Mouse (Mus musculus) spleen, adult 2 months (tissue): Measurements from ENCODE around the gene D630003M21Rik. TPM values are rescaled to one million over a fixed set of nuclear protein-coding genes. Genes with fewer than 3 reads are reported as not detected.

Source experiments
- DNase-seq, 2 experiments: peaks; one replicate each; pipeline versions ENCODE4 v3.0.0 to v3.0.0-alpha.2; 2012 to 2021; ENCODE audit warnings: low spot score in 2 of 2, low read depth in 1 of 2
- H3K27ac ChIP-seq: fragments of 200-500 bp; 2 replicates; pipeline ENCODE4 v1.5.1; 2012; ENCODE audit warnings: low read length, inconsistent platforms; ENCODE audit not compliant: insufficient read depth
- H3K27me3 ChIP-seq: fragments of 200-500 bp; 2 replicates; pipeline ENCODE4 v1.6.1; 2012; ENCODE audit warnings: mild to moderate bottlenecking, moderate library complexity, low read length, inconsistent platforms; ENCODE audit not compliant: control insufficient read depth, insufficient read depth
- H3K36me3 ChIP-seq: fragments of 200-500 bp; 2 replicates; pipeline ENCODE4 v1.6.1; 2012; ENCODE audit warnings: mild to moderate bottlenecking, low read length, inconsistent platforms; ENCODE audit not compliant: control insufficient read depth, insufficient read depth
- H3K4me1 ChIP-seq: fragments of 200-500 bp; 2 replicates; pipeline ENCODE4 v1.6.1; 2011; ENCODE audit warnings: inconsistent platforms; ENCODE audit not compliant: control insufficient read depth, insufficient read depth, insufficient read length
- H3K4me3 ChIP-seq: fragments of 200-500 bp; 2 replicates; pipeline ENCODE4 v1.5.1; 2011; ENCODE audit warnings: mild to moderate bottlenecking, inconsistent platforms; ENCODE audit not compliant: insufficient read depth, insufficient read length; ENCODE audit errors: extremely low read depth
- CTCF ChIP-seq: fragments of 200-500 bp; IDR thresholded peaks from 2 replicates; pipeline ENCODE4 v1.5.1; 2011; ENCODE audit warnings: mild to moderate bottlenecking, inconsistent platforms; ENCODE audit not compliant: insufficient read depth, insufficient read length, insufficient replicate concordance; ENCODE audit errors: extremely low read depth
- POLR2A ChIP-seq: fragments of 200-500 bp; IDR thresholded peaks from 2 replicates; pipeline ENCODE4 v1.6.1; 2011; ENCODE audit warnings: low read depth, low read length, inconsistent platforms
- WGBS: fragments of 180-500 bp; shearing (Covaris S2); methylation state at CpG from one replicate; pipeline ENCODE4 v1.1.7; 2018; 5-methylcytosine and 5-hydroxymethylcytosine counted together
- polyA plus RNA-seq: library from polyadenylated mRNA; depleted of rRNA; stranded (reverse); fragments of >200 nt; gene quantifications from 2 replicates; pipeline ENCODE4 v1.2.3, GENCODE M21; 2012

The D630003M21Rik gene
- polyA plus RNA-seq, 1 experiment, result 0.58 TPM

DNA sequence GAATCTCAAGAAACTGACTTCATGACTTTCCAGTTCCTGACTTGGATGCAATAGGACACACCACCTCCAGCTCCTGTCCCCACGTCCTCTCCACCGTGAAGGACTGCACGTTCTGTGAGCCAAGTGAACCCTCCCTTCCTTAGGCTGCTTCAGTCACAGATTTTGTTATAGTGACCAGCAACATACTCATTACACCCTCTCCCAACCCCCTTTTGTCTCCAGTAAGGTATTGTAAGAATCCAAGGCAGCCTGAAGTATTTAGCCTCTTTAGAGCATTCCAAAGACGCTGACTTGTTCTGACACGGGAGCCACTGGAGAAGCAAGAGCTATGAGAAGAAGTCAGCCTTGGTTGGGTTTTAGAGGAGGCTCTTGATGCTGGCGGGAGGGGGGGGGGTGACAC is 59.7 kb downstream of the D630003M21Rik start:
- H3K27me3 ChIP-seq, result no peaks in the 10 kb centered on the region
- WGBS, result 93% methylated on average over 6 of the region's 6 CpGs
- H3K36me3 ChIP-seq, result no peaks in the 10 kb centered on the region
- TF ChIP-seq CTCF, result no peak
- TF ChIP-seq POLR2A, result no peak
- no peak overlapping the region for H3K27ac ChIP-seq
- H3K4me1 ChIP-seq, result peaks cover 26% of the 10 kb centered on the region
- no peak overlapping the region for H3K4me3 ChIP-seq
- no peak for DNase-seq

DNA sequence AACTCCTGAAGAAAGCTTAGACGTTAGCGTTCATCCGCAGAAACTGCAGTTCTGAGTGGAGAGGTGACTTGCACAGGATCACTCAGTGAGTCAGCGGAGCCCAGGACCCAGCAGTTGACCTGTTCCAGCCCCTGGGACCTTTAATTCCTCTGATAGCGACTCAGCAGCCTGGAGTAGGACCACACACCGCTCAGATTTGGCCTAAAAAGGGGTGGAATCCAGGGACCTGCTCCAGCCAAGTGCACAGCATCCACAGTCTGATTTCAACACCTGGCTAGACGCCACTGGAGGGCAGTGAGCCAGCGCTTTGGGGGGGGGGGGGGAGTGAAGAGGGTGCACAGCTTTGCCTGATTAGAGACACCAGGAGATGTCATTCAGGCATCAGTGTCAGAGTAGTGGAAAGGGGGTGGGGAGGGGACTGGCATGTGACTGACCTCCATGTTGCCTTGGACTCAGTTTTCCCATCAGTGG is 60.2 kb downstream of the D630003M21Rik start:
- no peaks in the 10 kb centered on the region for H3K36me3 ChIP-seq
- TF ChIP-seq CTCF, result no peak
- no peak for TF ChIP-seq POLR2A
- no peak overlapping the region for H3K27ac ChIP-seq
- no peak for DNase-seq
- H3K4me1 ChIP-seq, result peaks cover 22% of the 10 kb centered on the region
- no peaks in the 10 kb centered on the region for H3K27me3 ChIP-seq
- H3K4me3 ChIP-seq, result no peak overlapping the region
- 79% methylated on average over 8 of the region's 8 CpGs for WGBS

DNA sequence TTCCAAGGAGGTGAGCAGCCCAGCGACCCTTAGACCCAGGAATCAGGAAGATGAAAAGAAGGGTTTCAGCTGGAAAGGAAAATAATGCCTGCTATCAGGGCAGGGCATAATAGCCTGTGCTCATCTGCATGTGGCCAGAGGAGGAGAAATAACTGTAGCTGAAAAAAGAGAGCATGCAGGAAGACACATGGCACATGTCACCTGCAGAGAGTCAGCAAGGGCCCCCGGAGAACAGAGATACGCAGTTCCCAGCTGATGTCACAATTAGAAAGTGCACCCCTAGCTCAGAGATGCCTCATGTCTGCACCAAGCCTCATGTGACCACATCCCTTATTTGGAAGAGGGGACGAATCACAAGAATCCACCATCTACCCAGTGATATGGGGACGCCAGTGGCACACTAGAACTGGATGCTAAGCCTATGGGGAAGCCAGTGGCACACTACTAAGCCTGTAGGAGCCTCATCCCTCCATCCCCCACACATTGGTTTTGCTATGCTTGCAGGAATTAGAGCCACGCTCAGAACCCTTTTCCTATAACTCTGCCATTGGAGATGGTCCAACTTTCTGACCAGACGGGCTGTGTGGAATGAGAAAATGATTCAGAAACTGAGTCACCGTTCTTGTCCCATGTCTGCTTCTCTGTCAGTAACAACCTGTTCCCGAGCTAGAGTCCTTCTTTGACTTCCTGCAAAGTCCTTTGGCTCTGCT is 61.4 kb downstream of the D630003M21Rik start:
- no peak for DNase-seq
- H3K36me3 ChIP-seq, result no peaks in the 10 kb centered on the region
- H3K4me1 ChIP-seq, result peaks cover 30% of the 10 kb centered on the region
- WGBS, result 48% methylated on average over 9 of the region's 9 CpGs
- peak overlapping the region; percentile 31; the same call in 1 of the 2 replicates for H3K27ac ChIP-seq
- no peak for TF ChIP-seq CTCF
- no peak for TF ChIP-seq POLR2A
- H3K27me3 ChIP-seq, result no peaks in the 10 kb centered on the region
- H3K4me3 ChIP-seq, result no peak overlapping the region

DNA sequence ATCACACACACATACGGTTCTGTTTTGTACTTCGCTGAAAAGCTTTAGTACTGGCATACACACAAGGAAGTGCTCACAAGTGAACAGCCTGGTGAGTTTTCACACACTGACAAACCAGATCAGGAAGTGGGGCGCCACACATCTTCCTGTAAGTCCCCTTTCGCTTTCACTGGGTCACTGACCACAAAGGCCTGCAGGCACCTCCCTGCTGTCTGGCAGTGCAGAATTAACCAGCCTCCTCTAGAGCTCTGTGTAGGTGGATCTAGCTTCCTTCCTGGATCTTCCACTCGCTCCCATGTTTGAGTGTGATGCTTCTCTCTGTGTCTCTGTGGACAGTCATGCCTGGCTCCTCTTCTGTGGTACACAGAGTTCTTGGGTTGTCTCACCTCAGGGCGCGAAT is 62.4 kb downstream of the D630003M21Rik start:
- peak overlapping the region; percentile 42; the same call in 1 of the 2 replicates for H3K4me3 ChIP-seq

DNA sequence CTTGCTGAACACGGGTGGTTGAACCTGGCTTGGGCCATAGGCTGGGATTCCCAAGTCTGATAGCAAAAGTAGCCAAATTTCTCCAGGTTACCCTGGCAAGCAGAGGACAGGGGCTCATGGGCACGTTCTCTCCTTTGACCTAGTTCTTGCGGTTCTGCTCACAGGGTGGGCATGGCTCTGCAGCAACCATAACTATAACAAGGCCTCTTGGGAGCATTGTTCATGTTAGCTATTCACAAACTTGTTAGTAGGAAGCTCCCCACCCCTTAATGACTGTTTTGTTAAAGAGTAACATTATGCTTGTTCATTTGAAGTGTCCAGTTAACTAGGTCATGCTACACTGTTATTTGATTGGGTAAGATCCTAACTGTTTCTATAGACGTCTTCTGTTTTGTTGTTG is 63.2 kb downstream of the D630003M21Rik start:
- no peaks in the 10 kb centered on the region for H3K36me3 ChIP-seq
- H3K27ac ChIP-seq, result peak overlapping the region; percentile 21; the same call in 1 of the 2 replicates
- 58% methylated on average over 4 of the region's 4 CpGs for WGBS
- peaks cover 48% of the 10 kb centered on the region for H3K4me1 ChIP-seq
- DNase-seq, result no peak
- H3K4me3 ChIP-seq, result no peak overlapping the region
- no peaks in the 10 kb centered on the region for H3K27me3 ChIP-seq
- TF ChIP-seq CTCF (no peak), POLR2A (no peak)

More for the DNA sequence above, 62.4 kb downstream of the D630003M21Rik start:
- H3K27ac ChIP-seq, result peak overlapping the region; percentile 93
- 5% methylated on average over 7 of the region's 7 CpGs for WGBS
- H3K36me3 ChIP-seq, result no peaks in the 10 kb centered on the region
- TF ChIP-seq CTCF, result no peak
- peak; percentile 18; the same call in 1 of the 2 replicates for TF ChIP-seq POLR2A
- peak; percentile 78 to 85 for DNase-seq
- peaks cover 39% of the 10 kb centered on the region for H3K4me1 ChIP-seq
- H3K27me3 ChIP-seq, result no peaks in the 10 kb centered on the region

DNA sequence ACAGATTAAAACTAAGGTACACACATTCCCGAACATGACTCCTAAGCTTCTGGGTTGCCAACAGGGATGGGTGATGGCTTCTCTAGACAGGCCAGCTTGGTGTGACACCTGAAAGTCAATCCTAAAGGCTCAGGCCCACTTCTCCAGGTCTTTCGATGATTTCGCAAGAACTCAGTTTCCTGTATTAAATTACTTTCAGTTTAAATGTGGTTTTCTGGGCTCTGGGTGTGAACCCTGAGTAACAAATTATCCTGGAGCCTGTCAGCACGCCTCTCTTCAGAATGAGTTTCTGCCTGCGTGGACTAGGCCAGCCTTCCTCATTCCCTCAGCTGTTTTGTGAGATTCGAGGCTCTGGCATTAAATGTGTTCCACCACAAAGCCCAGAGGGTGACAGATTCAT is 66.0 kb downstream of the D630003M21Rik start:
- peaks cover 60% of the 10 kb centered on the region for H3K4me1 ChIP-seq
- WGBS, result 20% methylated on average over 6 of the region's 6 CpGs
- H3K36me3 ChIP-seq, result no peaks in the 10 kb centered on the region
- H3K27me3 ChIP-seq, result no peaks in the 10 kb centered on the region
- DNase-seq, result no peak
- no peak overlapping the region for H3K27ac ChIP-seq
- H3K4me3 ChIP-seq, result no peak overlapping the region
- TF ChIP-seq CTCF, result no peak
- no peak for TF ChIP-seq POLR2A

DNA sequence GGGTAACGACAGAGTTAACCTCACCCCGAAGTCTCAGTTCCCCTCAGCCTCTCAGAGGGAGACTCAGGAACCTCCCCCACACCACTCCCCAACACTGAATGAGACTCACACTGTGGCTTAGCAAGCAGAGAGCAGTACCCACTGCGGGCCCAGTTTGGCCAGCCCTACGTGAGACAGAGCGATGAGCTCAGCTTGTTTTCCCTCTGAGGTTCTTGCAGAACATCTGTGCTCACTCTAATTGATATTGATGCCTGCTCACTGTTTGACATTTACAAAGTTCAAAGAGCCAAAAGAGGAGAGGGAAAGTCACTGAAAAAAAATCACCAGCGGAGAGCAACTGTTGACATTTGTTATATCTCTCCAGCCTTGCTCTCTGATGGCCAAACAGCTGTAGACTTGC is 67.3 kb downstream of the D630003M21Rik start:
- H3K27ac ChIP-seq, result 0 out of 2 replicates have a peak overlapping the region, but pooled peaks have one; percentile 15
- H3K27me3 ChIP-seq, result no peaks in the 10 kb centered on the region
- DNase-seq, result no peak
- no peak overlapping the region for H3K4me3 ChIP-seq
- no peaks in the 10 kb centered on the region for H3K36me3 ChIP-seq
- 31% methylated on average over 6 of the region's 6 CpGs for WGBS
- peaks cover 49% of the 10 kb centered on the region for H3K4me1 ChIP-seq
- TF ChIP-seq CTCF (no peak), POLR2A (no peak)
